Mouse (Mus musculus) bone marrow macrophage, adult 2 months (primary cell): ENCODE data around the gene Ddx39b. TPM values are rescaled to one million over a fixed set of nuclear protein-coding genes. Genes with fewer than 3 reads are reported as not detected.
A peak's percentile ranks its signal among the peaks of the same experiment; 100 is the strongest.

Experiments used
- H3K27ac ChIP-seq: 2 replicates; pipeline ENCODE4 v1.5.1; 2012; ENCODE audit warnings: low read depth, low read length; ENCODE audit not compliant: insufficient read depth
- H3K4me1 ChIP-seq: 2 replicates; pipeline ENCODE4 v1.6.1; 2012; ENCODE audit warnings: low read length; ENCODE audit not compliant: control insufficient read depth, insufficient read depth
- H3K4me3 ChIP-seq: 2 replicates; pipeline ENCODE4 v1.5.1; 2012; ENCODE audit warnings: mild to moderate bottlenecking, low read length, moderate library complexity; ENCODE audit not compliant: insufficient read depth
- CTCF ChIP-seq: IDR thresholded peaks from 2 replicates; pipeline ENCODE4 v1.5.1; 2012; ENCODE audit warnings: low read depth, mild to moderate bottlenecking, low read length, moderate library complexity
- POLR2A ChIP-seq: IDR thresholded peaks from 2 replicates; pipeline ENCODE4 v1.6.1; 2012; ENCODE audit warnings: mild to moderate bottlenecking, low read depth, low read length, borderline replicate concordance
- polyA plus RNA-seq: library from polyadenylated mRNA; stranded (reverse); fragments of >200 nt; gene quantifications from 2 replicates; pipeline ENCODE4 v1.2.4, GENCODE M21; 2012; ENCODE audit not compliant: missing spikeins, insufficient read depth, insufficient read length

Ddx39b gene
- polyA plus RNA-seq, 1 experiment = 169 TPM

- Histone ChIP-seq H3K4me1 (peaks cover 20% of the 10 kb centered on the region), H3K4me3 (peak overlapping the region; percentile 81), H3K27ac (peak overlapping the region; percentile 80)
- TF ChIP-seq CTCF (no peak), POLR2A (no peak)
Observed at GRCm38 (mm10) chr17:35200398-35200797, 41.1 kb upstream of the Ddx39b start.

- peak overlapping the region; percentile 80 for H3K27ac ChIP-seq
- peak overlapping the region; percentile 81 for H3K4me3 ChIP-seq
- peaks cover 19% of the 10 kb centered on the region for H3K4me1 ChIP-seq
- no peak for TF ChIP-seq POLR2A
- no peak for TF ChIP-seq CTCF
Observed at GRCm38 (mm10) chr17:35201128-35201527, 40.4 kb upstream of the Ddx39b start.

DNA sequence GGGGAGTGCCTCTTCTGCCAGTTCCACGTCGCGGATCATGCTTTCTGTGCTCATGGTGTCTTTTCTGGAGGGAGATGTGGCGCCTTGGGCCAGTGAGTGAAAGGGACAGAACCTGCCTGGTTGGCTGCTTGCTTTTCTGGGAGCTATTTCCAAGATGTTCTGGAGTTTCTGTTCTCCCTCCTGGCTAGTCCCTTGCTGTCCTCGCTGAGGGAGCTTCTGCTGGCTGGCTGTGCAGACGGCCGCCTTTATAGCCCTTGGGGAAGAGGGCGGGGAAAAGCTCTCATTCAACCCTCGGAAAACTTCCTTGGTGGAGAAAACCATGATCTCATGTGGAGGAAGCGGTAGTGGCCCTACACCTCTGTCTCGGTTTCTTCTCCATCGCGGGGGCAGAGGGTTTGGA lies 39.8 kb upstream of the Ddx39b start, which contains the start of gene Tnf:
Gene Tnf, minus strand, starts transcription at position 221 of the 400 bp plus-strand sequence.
- Histone ChIP-seq H3K27ac (peak within 1 kb of the TSS; percentile 80), H3K4me3 (peak within 1 kb of the TSS; percentile 81), H3K4me1 (peaks cover 17% of the 10 kb centered on the region)
- no peak for TF ChIP-seq CTCF
- TF ChIP-seq POLR2A = peak; percentile 99

DNA sequence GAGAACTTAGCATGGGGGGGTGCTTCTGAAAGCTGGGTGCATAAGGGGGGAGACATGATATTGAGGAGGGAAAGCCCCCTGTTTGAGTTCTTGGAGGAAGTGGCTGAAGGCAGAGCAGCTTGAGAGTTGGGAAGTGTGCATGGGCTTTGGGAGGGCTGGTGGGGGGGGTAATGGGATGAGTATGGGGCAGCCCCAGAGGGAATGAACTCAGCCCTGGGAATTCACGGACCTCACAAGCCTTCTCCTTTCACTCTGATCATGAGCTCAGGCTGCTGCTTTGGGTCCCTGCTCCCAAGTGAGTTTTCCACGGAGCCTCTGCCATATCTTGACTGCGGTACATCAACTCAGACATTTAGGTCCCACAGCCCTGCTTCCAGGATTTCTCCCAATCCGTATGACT lies 39.1 kb upstream of the Ddx39b start:
- peak overlapping the region; percentile 81 for H3K4me3 ChIP-seq
- peak overlapping the region; percentile 68 for H3K27ac ChIP-seq
- TF ChIP-seq POLR2A = no peak
- TF ChIP-seq CTCF = no peak
- H3K4me1 ChIP-seq = peaks cover 17% of the 10 kb centered on the region

GRCm38 (mm10) chr17:35204494-35205379 lies 36.8 kb upstream of the Ddx39b start, which contains the start of gene Lta:
Gene Lta, minus strand, starts transcription at chr17:35205351.
- H3K4me1 ChIP-seq = peaks cover 30% of the 10 kb centered on the region
- no peak within 1 kb of the TSS for H3K27ac ChIP-seq
- no peak within 1 kb of the TSS for H3K4me3 ChIP-seq
- TF ChIP-seq POLR2A = no peak
- TF ChIP-seq CTCF = no peak

DNA sequence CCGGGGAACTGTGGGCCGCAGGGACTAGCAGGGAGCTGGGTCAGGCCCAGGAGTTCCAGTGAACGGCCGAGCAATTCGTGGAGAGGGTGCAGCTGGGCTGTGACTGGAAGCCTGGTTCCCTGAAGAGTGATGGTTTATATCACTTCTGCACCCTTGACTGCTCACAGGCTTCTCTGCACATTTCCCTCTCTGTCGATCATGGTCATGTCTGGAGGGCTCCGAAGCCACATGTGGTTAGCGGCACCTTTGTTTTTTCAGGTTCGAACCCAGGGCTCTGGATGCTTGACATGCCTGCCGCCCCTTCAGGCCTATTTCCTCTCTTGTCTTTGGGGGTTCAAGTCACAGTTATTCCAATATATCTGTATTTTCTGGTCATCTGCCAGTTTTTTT lies 36.2 kb upstream of the Ddx39b start:
- TF ChIP-seq POLR2A (no peak), CTCF (no peak)
- peaks cover 32% of the 10 kb centered on the region for H3K4me1 ChIP-seq
- no peak overlapping the region for H3K4me3 ChIP-seq
- H3K27ac ChIP-seq = no peak overlapping the region

GRCm38 (mm10) chr17:35209785-35210535 lies 31.6 kb upstream of the Ddx39b start:
- Histone ChIP-seq H3K4me3 (peak overlapping the region; percentile 51), H3K4me1 (peaks cover 47% of the 10 kb centered on the region), H3K27ac (peak overlapping the region; percentile 89)
- TF ChIP-seq CTCF (no peak), POLR2A (no peak)

DNA sequence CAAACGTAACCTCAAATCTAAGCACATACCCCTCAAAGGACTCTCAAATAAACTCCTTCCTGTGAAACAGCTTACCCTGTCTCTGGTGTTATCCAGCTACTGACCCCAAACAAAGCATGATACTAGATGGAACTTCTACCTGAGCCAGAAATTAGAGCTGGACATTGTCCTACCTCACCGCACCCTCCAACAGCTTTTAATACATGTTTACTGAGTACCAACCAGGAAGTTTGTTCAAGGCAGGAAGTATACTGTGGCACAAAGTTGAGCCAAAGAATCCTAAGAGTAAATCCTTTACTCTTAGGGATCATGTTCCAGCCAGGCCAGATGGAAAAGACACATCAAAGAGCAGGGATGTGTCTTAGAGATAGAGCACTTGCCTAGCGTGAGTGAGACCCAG lies 31.0 kb upstream of the Ddx39b start:
- peak overlapping the region; percentile 89 for H3K27ac ChIP-seq
- TF ChIP-seq CTCF (no peak), POLR2A (no peak)
- peak overlapping the region; percentile 51 for H3K4me3 ChIP-seq
- H3K4me1 ChIP-seq = peaks cover 53% of the 10 kb centered on the region

DNA sequence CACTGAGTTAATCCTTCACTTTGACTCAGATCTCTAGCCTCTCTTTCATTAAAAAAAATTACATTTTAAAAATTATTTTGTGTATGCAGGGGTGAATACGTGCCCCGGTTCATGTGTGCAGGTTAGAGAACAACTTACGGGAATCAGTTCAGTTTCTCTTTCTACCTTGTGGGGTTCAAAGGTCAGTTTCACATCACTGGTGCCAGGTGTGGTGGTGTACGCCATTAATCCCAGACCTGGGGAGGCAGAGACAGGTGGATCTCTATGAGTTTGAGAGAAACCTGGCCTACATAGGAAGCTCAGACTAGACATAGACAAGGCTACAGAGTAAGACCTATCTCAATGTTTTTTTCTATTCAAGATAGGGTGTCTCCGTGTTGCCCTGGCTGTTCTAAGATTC lies 28.5 kb upstream of the Ddx39b start:
- no peak for TF ChIP-seq POLR2A
- TF ChIP-seq CTCF = no peak
- Histone ChIP-seq H3K27ac (no peak overlapping the region), H3K4me3 (no peak overlapping the region), H3K4me1 (peaks cover 65% of the 10 kb centered on the region)

GRCm38 (mm10) chr17:35218516-35219193 lies 22.9 kb upstream of the Ddx39b start:
- TF ChIP-seq CTCF (no peak), POLR2A (no peak)
- Histone ChIP-seq H3K4me1 (peaks cover 68% of the 10 kb centered on the region), H3K4me3 (peak overlapping the region; percentile 43), H3K27ac (peak overlapping the region; percentile 90)
